Mouse (Mus musculus) brain, adult 2 months (tissue): ENCODE data around the gene Prdm16.

Experiments used
- DNase-seq: peaks from one replicate; pipeline ENCODE4 v3.0.0; 2011; ENCODE audit warnings: low read depth, low spot score

Prdm16 gene

GRCm38 (mm10) chr4:154273000-154273399, 363.7 kb downstream of the Prdm16 start:
- peak; percentile 55 for DNase-seq

- no peak for DNase-seq
These were observed 367.2 kb downstream of the Prdm16 start for GRCm38 (mm10) chr4:154269520-154269919.

GRCm38 (mm10) chr4:154267511-154267910, 369.2 kb downstream of the Prdm16 start:
- peak; percentile 25 for DNase-seq
